Mouse (Mus musculus) thymus, postnatal 4 days (tissue): ENCODE data around the gene Tec.
A peak's percentile ranks its signal among the peaks of the same experiment; 100 is the strongest.

ENCODE experiments used
- DNase-seq: peaks from one replicate; pipeline ENCODE4 v3.0.0; 2021

The Tec gene

DNA sequence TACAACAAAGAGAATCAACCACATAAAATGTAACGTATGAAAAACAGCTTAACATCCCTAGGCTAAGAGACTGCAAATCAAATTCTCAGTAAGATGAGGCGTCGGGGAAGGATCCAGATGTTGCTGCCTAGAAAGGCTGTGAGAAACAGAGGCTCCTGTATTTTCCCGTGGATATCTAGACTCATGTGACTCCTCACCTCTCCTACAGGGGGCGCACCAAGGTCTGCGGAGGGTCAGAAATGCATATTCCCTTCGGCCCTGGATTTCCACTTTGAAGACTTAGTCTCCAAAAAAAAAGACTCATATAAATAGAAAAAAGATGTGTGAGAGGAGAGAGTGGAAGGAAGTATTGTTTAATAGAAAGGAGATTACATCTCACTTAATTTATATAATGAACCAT is 147.7 kb downstream of the Tec start:
- DNase-seq, result peak; percentile 64

DNA sequence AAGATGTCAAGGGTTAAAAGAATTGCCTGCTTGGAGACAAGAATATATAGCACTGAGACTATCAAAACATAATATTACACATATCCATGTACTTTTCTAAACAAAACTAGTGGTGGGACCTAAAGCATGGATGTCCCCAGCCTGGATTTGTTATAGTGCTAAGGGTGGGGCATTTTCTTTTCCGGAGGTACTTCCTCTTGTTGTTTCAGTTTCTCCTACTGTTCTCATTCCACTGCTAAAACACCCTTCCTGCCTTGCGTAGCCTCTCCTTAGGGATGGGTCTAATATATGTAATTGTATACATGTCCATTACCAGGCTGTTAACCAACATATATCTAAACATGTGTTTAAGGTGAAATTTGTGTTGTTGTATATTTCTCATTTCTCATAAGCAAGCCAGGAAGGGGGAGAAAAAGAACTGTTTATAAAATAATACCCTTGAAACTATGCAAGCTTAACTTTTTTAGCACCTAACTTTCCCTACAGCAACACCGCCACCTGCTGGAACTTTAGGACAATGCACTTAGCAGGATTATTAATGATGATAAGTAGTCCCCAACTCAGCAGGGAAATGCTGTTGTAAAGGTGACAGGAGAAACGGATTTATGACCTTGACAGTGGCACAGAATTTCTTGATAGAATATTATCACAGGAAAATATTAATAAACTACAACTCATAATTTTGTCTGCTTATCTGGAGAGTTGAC is 157.6 kb downstream of the Tec start:
- DNase-seq, result peak; percentile 86

DNA sequence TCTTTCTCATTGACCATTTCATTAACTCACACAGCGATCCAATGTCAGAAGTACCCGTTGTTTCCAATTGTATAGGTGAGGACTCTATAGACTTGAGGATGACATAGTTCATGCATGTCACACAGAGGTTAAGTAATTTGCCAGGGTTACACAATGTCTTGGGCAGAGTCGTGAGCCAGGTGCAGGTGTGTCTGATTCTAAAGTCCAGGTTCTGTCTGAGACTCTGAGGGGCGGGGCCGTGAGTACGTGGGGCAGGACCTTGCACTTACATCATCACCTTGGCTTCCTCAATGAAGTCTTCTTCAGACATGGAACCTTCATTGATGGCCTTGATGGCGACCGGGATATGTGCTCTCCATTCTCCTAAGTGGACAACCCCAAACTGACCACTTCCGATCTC is 158.3 kb downstream of the Tec start:
- no peak for DNase-seq

DNA sequence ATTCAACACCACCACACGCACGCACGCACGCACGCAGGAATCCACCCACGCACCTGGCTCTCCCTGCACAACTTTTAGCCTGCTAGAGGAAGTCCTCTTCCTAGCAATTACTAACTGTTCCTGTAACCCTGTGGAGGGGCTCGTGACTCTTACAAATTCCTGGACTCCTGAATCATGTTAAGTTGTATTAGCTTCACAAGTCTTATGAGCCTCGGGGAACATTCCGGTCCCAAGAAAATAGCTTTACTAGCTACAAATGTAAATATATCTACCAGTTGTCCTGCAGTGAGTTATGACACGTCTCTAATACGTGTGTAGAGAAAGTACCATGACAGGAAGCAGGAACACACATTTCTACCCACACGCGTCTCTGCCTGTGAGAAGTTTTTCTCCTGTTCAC is 158.8 kb downstream of the Tec start:
- no peak for DNase-seq

DNA sequence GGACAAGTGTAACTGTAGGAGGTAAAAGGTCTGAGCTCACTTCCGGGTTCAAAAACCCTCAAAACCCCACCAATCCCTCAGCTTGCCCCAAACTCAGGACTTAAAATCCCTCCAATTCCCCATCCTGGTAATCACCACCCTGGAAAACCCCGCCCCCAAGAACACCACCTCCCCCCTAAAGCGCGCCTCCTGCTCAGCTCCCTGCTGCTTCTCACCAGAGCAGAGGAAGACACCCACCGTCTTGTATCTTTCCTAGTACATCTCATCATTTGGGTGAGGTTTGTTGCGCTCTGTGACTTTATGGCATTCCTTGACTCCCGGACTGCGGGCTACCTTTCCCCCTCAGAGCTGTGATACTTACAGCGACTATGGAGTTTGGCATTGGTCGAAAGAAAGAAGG is 161.6 kb downstream of the Tec start:
- no peak for DNase-seq

DNA sequence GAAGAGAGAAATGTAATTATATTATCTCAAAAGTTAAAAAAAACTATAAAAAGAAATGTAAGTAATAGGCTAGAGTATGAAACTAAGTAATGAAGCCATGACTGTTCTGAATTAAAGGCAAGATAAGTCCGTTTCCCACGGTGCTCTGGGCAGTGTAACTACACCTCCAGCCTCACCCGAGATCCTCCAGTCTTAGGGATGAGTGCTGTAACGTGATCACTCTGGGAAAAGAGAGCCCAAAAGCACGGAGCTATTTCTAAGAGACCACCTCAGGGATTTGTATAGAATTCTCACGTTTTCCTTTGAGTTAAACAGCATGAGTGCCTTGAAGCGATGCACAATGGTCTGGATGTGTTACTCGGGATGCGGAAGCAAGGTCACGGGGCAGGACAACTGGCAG is 162.2 kb downstream of the Tec start:
- DNase-seq, result no peak
